Mouse (Mus musculus): ENCODE results near the gene Abca4. TPM values are rescaled to one million over a fixed set of nuclear protein-coding genes. Genes with fewer than 3 reads are reported as not detected.

Gene Abca4
- polyA plus RNA-seq, 1 experiment from 2014 or later, result 1.9 TPM

DNA sequence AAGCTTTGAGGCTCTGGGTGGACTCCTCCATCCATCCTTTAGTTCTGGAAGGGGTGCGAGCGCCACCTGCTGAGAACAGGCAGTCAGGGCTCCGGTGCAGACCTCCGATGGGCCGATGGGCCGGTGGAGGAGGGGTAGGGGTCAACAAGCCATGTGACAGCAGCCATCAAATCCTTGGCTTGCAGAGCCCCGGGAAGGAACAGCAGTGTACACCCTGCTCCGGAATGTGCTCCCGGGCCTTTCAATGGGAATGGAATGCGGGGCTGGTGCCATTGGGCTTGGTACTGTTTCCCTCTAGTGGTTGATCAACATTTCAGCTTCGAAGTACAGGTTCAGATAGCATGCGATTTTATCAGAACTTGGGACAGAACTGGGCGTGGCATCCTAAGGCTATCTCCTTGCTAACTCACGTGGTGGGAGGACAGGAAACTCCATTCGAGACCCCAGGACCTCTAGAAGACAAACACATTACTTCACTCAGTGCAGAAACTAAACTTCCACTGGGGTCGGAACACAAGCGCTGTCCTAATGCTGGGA, 78.0 kb downstream of the Abca4 start:
- peak overlapping the region; percentile 26; the same call in 1 of the 2 replicates for H3K27ac ChIP-seq (replicated peaks)
- 10% methylated on average over 17 of the region's 17 CpGs for WGBS
- peak overlapping the region; percentile 45 for H3K4me3 ChIP-seq

DNA sequence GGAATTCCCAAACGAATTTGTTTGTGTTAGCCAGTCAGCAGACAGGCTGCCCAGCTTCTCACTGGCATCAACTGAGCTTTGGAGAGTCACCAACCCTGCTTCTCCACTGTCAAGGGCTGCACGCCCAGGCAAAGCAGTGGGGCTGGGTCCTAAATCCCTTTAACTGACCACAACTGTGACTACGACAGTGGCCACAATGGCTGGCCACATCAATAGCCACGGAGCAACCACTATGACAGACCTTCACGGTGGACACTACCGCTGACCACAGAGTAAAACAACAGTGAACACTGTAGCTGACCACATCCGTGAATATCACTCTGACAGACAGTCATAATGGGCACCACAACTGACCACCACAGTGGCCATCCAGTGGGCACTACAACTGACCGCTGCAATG, 78.6 kb downstream of the Abca4 start:
- Histone ChIP-seq H3K36me3 (replicated peaks) (no peaks in the 10 kb centered on the region), H3K27me3 (replicated peaks; ENCODE audit: low read depth, poor library complexity, severe bottlenecking) (0 out of 2 replicates have a peak, but pooled peaks cover 7% of the 10 kb centered on the region), H3K4me3 (no peak overlapping the region), H3K9me3 (no peaks in the 10 kb centered on the region), H3K4me1 (peaks cover 30% of the 10 kb centered on the region), H3K27ac (replicated peaks) (peak overlapping the region; percentile 26; the same call in 1 of the 2 replicates)
- no peak for DNase-seq (ENCODE audit: low spot score)
- 92% methylated on average over 8 of the region's 8 CpGs for WGBS

More for the DNA sequence above, 78.0 kb downstream of the Abca4 start:
- H3K27me3 ChIP-seq (replicated peaks; ENCODE audit: low read depth, poor library complexity, severe bottlenecking), result 0 out of 2 replicates have a peak, but pooled peaks cover 7% of the 10 kb centered on the region
- no peaks in the 10 kb centered on the region for H3K36me3 ChIP-seq (replicated peaks)
- DNase-seq (ENCODE audit: low spot score), result peak; percentile 96
- H3K4me1 ChIP-seq, result peaks cover 32% of the 10 kb centered on the region
- no peaks in the 10 kb centered on the region for H3K9me3 ChIP-seq

DNA sequence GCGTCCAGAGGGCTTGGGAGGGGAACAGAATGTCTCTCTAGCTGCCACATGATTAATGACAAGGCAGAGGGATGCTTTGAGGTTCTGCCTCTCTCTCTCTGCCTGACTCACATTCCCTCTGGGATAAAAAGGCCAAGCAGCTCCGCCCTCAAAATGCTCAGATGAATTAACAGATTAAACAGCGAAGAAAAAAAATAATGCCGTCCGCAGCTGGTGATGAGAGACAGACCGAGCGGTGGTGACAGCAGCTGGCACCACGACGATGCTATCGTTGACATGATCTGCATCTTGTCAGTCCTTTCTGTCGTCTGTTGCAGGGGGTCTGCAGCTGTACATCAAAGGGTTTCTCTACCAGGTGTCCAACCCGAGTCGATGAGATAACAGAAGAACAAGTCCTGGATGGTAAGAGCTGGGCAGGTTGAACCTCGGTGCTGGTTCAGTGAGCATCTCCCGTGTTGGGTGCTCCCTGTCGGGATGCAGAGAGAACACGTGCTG, 84.8 kb downstream of the Abca4 start:
- peak; percentile 30 for DNase-seq (ENCODE audit: low spot score)
- Histone ChIP-seq H3K4me3 (no peak overlapping the region), H3K27me3 (replicated peaks; ENCODE audit: low read depth, poor library complexity, severe bottlenecking) (no peaks in the 10 kb centered on the region), H3K9me3 (no peaks in the 10 kb centered on the region), H3K4me1 (peaks cover 24% of the 10 kb centered on the region), H3K27ac (replicated peaks) (no peak overlapping the region), H3K36me3 (replicated peaks) (no peaks in the 10 kb centered on the region)
- 71% methylated on average over 17 of the region's 17 CpGs for WGBS

DNA sequence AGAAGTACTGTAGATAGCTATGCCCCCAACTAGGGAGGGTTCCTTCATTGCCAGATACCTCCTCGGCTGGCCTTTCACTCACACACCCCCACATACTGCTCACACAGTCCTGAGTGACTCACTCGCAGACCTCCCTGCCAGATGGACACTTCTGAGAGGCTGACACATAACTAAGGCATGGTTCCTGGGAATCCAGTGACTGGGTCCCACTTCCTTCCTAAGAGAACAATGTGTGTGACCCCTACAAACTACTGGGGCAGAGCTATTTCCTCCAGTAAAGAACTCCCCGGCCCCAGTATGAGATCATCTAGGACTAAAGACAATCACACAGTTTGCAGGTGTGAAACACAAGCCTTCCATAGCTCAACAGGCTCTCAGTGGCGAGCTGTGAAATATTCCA, 86.5 kb downstream of the Abca4 start:
- Histone ChIP-seq H3K4me3 (no peak overlapping the region), H3K27ac (replicated peaks) (no peak overlapping the region), H3K36me3 (replicated peaks) (no peaks in the 10 kb centered on the region), H3K27me3 (replicated peaks; ENCODE audit: low read depth, poor library complexity, severe bottlenecking) (no peaks in the 10 kb centered on the region), H3K9me3 (no peaks in the 10 kb centered on the region), H3K4me1 (peaks cover 25% of the 10 kb centered on the region)
- WGBS, result 59% methylated on average over 4 of the region's 4 CpGs
- DNase-seq (ENCODE audit: low spot score), result no peak

DNA sequence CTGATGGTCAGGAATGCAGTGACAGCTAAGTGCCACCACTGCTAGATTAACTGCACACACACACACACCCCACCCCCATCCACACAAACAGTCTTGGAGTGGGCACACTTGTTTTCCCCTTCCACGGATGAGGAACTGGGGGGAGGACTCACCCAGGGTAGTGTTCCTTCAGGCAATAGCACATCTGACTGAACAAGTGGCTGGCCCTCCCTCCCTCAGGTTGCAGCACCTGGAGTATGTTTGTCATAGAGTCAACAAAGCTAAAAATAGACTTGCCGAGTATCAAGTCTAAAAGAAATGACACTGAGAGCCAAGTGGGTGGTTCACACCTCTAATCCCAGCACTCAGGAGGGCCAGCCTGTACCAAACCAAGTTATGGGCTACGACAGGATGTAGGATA, 87.4 kb downstream of the Abca4 start:
- H3K27ac ChIP-seq (replicated peaks), result no peak overlapping the region
- no peaks in the 10 kb centered on the region for H3K36me3 ChIP-seq (replicated peaks)
- DNase-seq (ENCODE audit: low spot score), result no peak
- H3K4me3 ChIP-seq, result no peak overlapping the region
- 69% methylated on average over 3 of the region's 3 CpGs for WGBS
- H3K9me3 ChIP-seq, result no peaks in the 10 kb centered on the region
- peaks cover 25% of the 10 kb centered on the region for H3K4me1 ChIP-seq
- H3K27me3 ChIP-seq (replicated peaks; ENCODE audit: low read depth, poor library complexity, severe bottlenecking), result no peaks in the 10 kb centered on the region

DNA sequence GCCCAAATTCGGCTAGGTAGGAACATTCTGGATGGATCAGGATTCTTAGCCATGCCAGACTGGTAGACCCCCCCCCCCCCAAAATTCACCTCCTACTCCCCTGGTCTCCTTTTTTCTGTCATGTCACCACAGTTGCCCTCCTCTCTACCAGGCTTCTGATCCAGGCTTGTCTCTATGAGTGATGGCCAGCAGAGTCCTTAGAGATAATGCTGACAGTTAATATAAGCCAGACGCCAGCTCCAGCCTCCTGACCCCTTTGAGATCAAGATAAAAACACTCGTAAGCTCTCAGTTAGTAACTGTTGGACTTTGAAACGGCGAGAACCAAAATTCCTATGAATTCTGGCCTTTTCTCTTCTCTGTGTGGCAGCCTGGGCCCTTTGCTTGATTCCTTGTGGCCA, 89.0 kb downstream of the Abca4 start:
- Histone ChIP-seq H3K27ac (replicated peaks) (no peak overlapping the region), H3K4me3 (no peak overlapping the region), H3K4me1 (peaks cover 22% of the 10 kb centered on the region), H3K27me3 (replicated peaks; ENCODE audit: low read depth, poor library complexity, severe bottlenecking) (no peaks in the 10 kb centered on the region), H3K36me3 (replicated peaks) (no peaks in the 10 kb centered on the region), H3K9me3 (no peaks in the 10 kb centered on the region)
- DNase-seq (ENCODE audit: low spot score), result no peak
- WGBS, result 61% methylated on average over 5 of the region's 5 CpGs

DNA sequence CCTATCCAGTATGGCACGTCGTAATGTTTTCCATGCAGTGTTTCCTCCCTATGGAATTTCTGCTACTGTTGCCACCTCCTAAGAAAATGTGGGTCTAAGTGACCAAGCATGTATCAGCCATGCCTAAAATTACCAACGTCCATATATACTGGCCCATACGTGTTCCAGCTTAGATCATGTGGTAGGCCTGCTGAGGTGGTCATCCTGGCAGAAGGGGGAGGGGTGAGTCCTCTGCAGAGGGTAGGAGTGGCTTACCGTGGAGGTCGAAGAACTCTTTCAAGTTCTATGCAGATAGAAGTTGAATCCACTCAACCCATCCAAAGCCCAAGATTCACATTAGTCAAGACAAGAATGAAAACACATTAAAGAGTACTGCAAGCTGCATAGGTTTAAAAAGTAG, 89.6 kb downstream of the Abca4 start:
- H3K36me3 ChIP-seq (replicated peaks), result no peaks in the 10 kb centered on the region

DNA sequence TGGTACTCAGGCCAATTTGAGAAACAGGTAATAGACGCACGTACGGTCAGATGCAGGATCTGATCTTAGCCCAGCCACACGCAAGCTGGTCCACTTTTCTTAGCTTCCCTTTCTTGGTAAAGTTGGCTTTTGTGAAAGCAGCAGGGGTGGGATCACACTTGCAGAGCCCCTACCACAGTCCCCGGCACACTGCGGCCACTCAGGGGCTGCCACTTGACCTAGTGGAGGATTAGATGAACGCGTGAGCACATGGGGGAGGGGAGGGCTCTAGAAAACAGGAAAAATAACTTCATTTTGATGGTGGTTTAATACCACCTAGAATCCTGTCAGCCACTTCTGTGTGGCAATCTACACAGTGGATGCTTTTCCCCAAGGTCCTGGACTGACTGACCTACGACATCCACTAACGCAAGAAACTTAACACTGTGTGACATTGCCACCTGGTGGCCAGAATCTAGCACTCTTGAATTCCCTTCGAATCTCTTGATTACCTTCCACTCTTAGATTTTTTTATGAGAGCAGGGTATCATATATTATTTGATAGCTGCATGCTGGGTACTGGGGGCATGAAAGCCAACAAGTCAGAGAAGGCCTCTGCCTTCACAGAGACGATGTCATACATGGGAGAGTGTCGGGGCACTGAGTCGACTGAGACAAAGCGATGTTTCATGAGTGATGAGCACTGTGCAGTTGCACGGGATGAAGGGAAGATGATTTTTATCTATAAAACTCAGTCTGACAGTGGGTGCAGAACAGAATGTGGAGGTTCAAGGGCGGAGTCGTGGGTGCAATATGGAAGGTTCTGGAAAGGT, 96.6 kb downstream of the Abca4 start:
- peak; percentile 72 for DNase-seq (ENCODE audit: low spot score)
- H3K27ac ChIP-seq (replicated peaks), result no peak overlapping the region
- 65% methylated on average over 18 of the region's 18 CpGs for WGBS
- H3K9me3 ChIP-seq, result no peaks in the 10 kb centered on the region
- no peaks in the 10 kb centered on the region for H3K36me3 ChIP-seq (replicated peaks)
- H3K4me3 ChIP-seq, result no peak overlapping the region
- H3K4me1 ChIP-seq, result peaks cover 3% of the 10 kb centered on the region; the same call in 1 of the 2 replicates
- H3K27me3 ChIP-seq (replicated peaks; ENCODE audit: low read depth, poor library complexity, severe bottlenecking), result peaks cover 8% of the 10 kb centered on the region; the same call in 1 of the 2 replicates

More for the DNA sequence above, 89.6 kb downstream of the Abca4 start:
- no peak overlapping the region for H3K4me3 ChIP-seq
- no peaks in the 10 kb centered on the region for H3K9me3 ChIP-seq
- no peak for DNase-seq (ENCODE audit: low spot score)
- no peak overlapping the region for H3K27ac ChIP-seq (replicated peaks)
- H3K27me3 ChIP-seq (replicated peaks; ENCODE audit: low read depth, poor library complexity, severe bottlenecking), result no peaks in the 10 kb centered on the region
- WGBS, result 82% methylated on average over 6 of the region's 6 CpGs
- H3K4me1 ChIP-seq, result peaks cover 16% of the 10 kb centered on the region

DNA sequence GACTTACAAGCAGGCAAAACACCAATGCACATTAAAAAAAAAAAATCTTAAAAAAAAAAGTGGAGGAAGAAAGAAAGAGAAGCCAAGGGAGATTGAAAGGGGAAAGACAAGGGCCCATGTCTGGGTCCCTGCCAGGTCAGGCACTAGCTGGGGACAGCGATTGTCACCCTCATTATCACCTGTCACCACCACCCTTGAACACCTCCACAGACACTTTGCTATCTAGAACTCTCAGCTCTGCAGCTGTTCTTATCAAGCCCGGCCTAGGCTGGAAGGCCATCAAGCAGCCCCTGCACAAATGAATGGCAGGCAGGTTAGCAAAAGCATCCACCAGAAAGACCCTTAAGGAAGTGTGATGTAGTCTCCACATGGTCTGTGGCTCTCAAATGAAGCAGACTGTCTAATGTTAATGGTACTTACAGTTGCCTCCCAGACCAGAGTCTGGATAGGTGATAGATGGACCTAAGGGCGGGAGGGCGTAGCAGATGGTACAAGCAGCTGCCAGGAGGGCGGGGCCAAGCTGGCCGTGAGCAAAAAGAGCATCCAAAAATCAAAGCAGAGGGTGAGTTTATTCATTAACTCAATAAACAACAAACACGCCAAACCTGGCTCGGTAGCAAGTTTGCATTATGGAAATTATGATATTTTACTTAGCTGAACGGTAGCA, 98.1 kb downstream of the Abca4 start:
- H3K27ac ChIP-seq (replicated peaks), result no peak overlapping the region
- 87% methylated on average over 9 of the region's 9 CpGs for WGBS
- DNase-seq (ENCODE audit: low spot score), result no peak
- H3K27me3 ChIP-seq (replicated peaks; ENCODE audit: low read depth, poor library complexity, severe bottlenecking), result peaks cover 8% of the 10 kb centered on the region; the same call in 1 of the 2 replicates
- no peaks in the 10 kb centered on the region for H3K36me3 ChIP-seq (replicated peaks)
- H3K4me1 ChIP-seq, result peaks cover 3% of the 10 kb centered on the region; the same call in 1 of the 2 replicates
- no peaks in the 10 kb centered on the region for H3K9me3 ChIP-seq
- no peak overlapping the region for H3K4me3 ChIP-seq

DNA sequence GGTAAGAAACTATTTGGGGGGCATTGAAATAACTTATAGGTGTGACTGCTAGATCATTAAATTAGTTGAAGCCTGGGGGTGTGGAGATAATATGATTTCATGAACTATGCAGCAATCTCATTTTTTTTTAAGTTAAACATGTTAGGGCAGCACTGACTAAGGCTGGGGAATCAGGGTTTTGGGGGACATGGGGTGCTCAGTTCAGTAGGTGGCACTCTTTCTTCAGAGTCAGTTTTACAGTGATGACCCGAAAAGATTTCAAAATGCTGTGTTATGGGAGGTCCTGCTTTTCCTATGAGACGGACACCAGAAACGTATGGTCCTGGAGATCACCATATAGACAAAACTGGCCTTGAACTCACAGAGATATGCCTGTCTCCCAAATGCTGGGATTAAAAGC, 99.2 kb downstream of the Abca4 start:
- no peak overlapping the region for H3K27ac ChIP-seq (replicated peaks)
- 87% methylated on average over 3 of the region's 3 CpGs for WGBS
- H3K36me3 ChIP-seq (replicated peaks), result no peaks in the 10 kb centered on the region
- no peaks in the 10 kb centered on the region for H3K9me3 ChIP-seq
- peaks cover 7% of the 10 kb centered on the region for H3K4me1 ChIP-seq
- H3K4me3 ChIP-seq, result no peak overlapping the region
- H3K27me3 ChIP-seq (replicated peaks; ENCODE audit: low read depth, poor library complexity, severe bottlenecking), result peaks cover 8% of the 10 kb centered on the region; the same call in 1 of the 2 replicates
- no peak for DNase-seq (ENCODE audit: low spot score)

DNA sequence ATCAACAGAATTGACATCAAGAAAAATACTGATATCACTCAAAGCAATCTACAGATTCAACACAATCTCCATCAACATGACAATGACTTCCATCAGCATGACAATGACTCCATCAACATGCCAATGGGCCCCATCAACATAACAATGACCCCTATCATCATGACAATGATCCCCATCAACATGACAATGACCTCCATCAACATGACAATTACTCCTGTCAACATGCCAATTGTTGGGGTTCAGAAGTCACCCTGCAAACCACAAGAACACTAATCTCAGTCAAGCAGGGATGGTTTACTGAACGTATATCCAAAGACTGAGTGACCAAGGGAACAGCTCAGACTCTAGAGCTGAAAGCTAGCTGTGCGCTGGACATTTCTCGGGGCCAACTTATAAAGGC, 101.2 kb downstream of the Abca4 start:
- no peaks in the 10 kb centered on the region for H3K9me3 ChIP-seq
- DNase-seq (ENCODE audit: low spot score), result no peak
- H3K4me3 ChIP-seq, result no peak overlapping the region
- no peaks in the 10 kb centered on the region for H3K36me3 ChIP-seq (replicated peaks)
- no peak overlapping the region for H3K27ac ChIP-seq (replicated peaks)
- WGBS, result 82% methylated on average over 3 of the region's 3 CpGs
- H3K27me3 ChIP-seq (replicated peaks; ENCODE audit: low read depth, poor library complexity, severe bottlenecking), result no peaks in the 10 kb centered on the region
- peaks cover 7% of the 10 kb centered on the region for H3K4me1 ChIP-seq

DNA sequence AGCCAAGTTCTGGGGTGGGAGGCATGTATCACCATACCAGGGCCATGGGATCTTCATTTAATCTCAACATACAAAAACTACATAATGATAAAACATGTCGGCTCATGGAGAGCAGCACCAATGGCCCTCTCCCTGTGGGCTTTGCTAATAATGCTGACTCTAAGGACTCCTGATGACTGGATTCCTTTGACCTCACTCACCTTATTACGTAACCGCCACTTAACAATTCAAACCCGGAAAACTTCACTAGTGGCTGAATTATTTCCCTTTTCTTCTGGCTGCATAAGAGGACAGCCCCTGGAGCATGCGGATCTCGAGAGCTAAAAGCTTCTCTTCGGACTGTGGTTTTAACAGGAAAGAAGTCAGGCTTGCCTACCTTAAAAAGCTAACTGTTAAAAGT, 106.6 kb downstream of the Abca4 start:
- Histone ChIP-seq H3K27me3 (replicated peaks; ENCODE audit: low read depth, poor library complexity, severe bottlenecking) (no peaks in the 10 kb centered on the region), H3K36me3 (replicated peaks) (no peaks in the 10 kb centered on the region), H3K9me3 (no peaks in the 10 kb centered on the region), H3K4me1 (peaks cover 4% of the 10 kb centered on the region), H3K27ac (replicated peaks) (no peak overlapping the region), H3K4me3 (no peak overlapping the region)
- WGBS, result 85% methylated on average over 7 of the region's 7 CpGs
- DNase-seq (ENCODE audit: low spot score), result no peak
